ENCODE assay signal across 12 mouse cellular contexts in genomic region chr7:99708301-99708721, GRCm38 (mm10). TPM values are rescaled to one million over a fixed set of nuclear protein-coding genes. Genes with fewer than 3 reads are reported as not detected.
DNase-seq lines count a peak whose midpoint lies in the region; ATAC-seq and TF ChIP-seq lines count a peak whose summit lies in the region.
"Had no signal": no experiment of that assay in that cellular context is flagged by ENCODE, and none has a peak within 500 bp of the region (broad histone marks: within the 10 kb centered on the region; RNA-seq: fewer than 3 reads in every experiment).

No protein-coding gene starts in this region.

- no peaks in the 10 kb centered on the region for H3K27me3 ChIP-seq in midbrain, postnatal 0 days (ENCODE audit: insufficient read depth, low read length)
- H3K27me3 ChIP-seq in midbrain, embryonic 14.5 days (ENCODE audit: control insufficient read depth, insufficient read depth, low read length): no peaks in the 10 kb centered on the region
- H3K27me3 ChIP-seq in liver, embryonic 12.5 days (replicated peaks): peaks cover 23% of the 10 kb centered on the region

- H3K4me3 ChIP-seq in midbrain, postnatal 0 days (ENCODE audit: low read depth, low read length): no peak overlapping the region
- H3K4me3 ChIP-seq in midbrain, embryonic 14.5 days (replicated peaks; ENCODE audit: low read depth, low read length): no peak overlapping the region
- H3K4me3 ChIP-seq in liver, embryonic 12.5 days: no peak overlapping the region

- intact Hi-C loops in gastrocnemius, postnatal 36 days (cut with DNase I): loop anchor here (1.0 to 2.0 kb wide), 2 partner anchors 48 to 86 kb away; no protein-coding TSS in a partner anchor

- no peaks in the 10 kb centered on the region for H3K9me3 ChIP-seq in midbrain, postnatal 0 days (ENCODE audit: low read length)
- no peaks in the 10 kb centered on the region for H3K9me3 ChIP-seq in midbrain, embryonic 14.5 days (ENCODE audit: control insufficient read depth, low read length)
- H3K9me3 ChIP-seq in liver, embryonic 12.5 days (replicated peaks): no peaks in the 10 kb centered on the region
- H3K9me3 ChIP-seq: G1E had no signal

- peak; percentile 47 for DNase-seq in midbrain, postnatal 0 days (ENCODE audit: low spot score)
- DNase-seq in midbrain, embryonic 14.5 days: no peak
- peak; percentile 50 to 60 for DNase-seq in cerebellum, postnatal 10 days
- DNase-seq in layer of hippocampus, adult 8-10 months (ENCODE audit: low spot score in 2 of 2): peak; percentile 85 to 87
- peak; percentile 69 for DNase-seq in right cerebral cortex, postnatal 25 days
- no peak for DNase-seq in gastrocnemius, postnatal 36 days
- DNase-seq in kidney, postnatal 25 days: no peak
- DNase-seq: heart, postnatal 4 days had no signal

- ATAC-seq in midbrain, postnatal 0 days (ENCODE audit: low FRiP score): no peak
- no peak for ATAC-seq in midbrain, embryonic 14.5 days (ENCODE audit: low FRiP score, low TSS enrichment)
- no peak for ATAC-seq in liver, embryonic 12.5 days

- no peak overlapping the region for H3K9ac ChIP-seq in midbrain, postnatal 0 days (replicated peaks; ENCODE audit: low read length, poor library complexity, severe bottlenecking)
- H3K9ac ChIP-seq in midbrain, embryonic 14.5 days (replicated peaks; ENCODE audit: low read length): no peak overlapping the region
- no peak overlapping the region for H3K9ac ChIP-seq in liver, embryonic 12.5 days

- 66% methylated on average over 8 of the region's 8 CpGs for WGBS in midbrain, postnatal 0 days
- 65% methylated on average over 8 of the region's 8 CpGs for WGBS in midbrain, embryonic 14.5 days
- WGBS in liver, embryonic 12.5 days (ENCODE audit: insufficient replicate concordance): 55% methylated on average over 8 of the region's 8 CpGs

- H3K4me2 ChIP-seq in midbrain, postnatal 0 days (ENCODE audit: low read depth, low read length, poor library complexity, severe bottlenecking): no peak overlapping the region
- H3K4me2 ChIP-seq in midbrain, embryonic 14.5 days (ENCODE audit: low read length): no peak overlapping the region
- H3K4me2 ChIP-seq in liver, embryonic 12.5 days: no peak overlapping the region

- no peaks in the 10 kb centered on the region for H3K4me1 ChIP-seq in midbrain, postnatal 0 days (ENCODE audit: insufficient read depth, low read length)
- 0 out of 2 replicates have a peak, but pooled peaks cover 5% of the 10 kb centered on the region for H3K4me1 ChIP-seq in midbrain, embryonic 14.5 days (ENCODE audit: control insufficient read depth, insufficient read depth, low read length)
- H3K4me1 ChIP-seq in liver, embryonic 12.5 days: peaks cover 3% of the 10 kb centered on the region; the same call in 1 of the 2 replicates

- no peak overlapping the region for H3K27ac ChIP-seq in midbrain, postnatal 0 days (ENCODE audit: low read depth, low read length)
- H3K27ac ChIP-seq in midbrain, embryonic 14.5 days (replicated peaks; ENCODE audit: low read depth, low read length): no peak overlapping the region
- no peak overlapping the region for H3K27ac ChIP-seq in liver, embryonic 12.5 days

- TF ChIP-seq CTCF in midbrain, postnatal 0 days (IDR thresholded peaks at IDR 0.05): no peak

- H3K36me3 ChIP-seq in midbrain, postnatal 0 days (ENCODE audit: insufficient read depth, low read length): no peaks in the 10 kb centered on the region
- no peaks in the 10 kb centered on the region for H3K36me3 ChIP-seq in midbrain, embryonic 14.5 days (ENCODE audit: control insufficient read depth, insufficient read depth, low read length)
- H3K36me3 ChIP-seq in liver, embryonic 12.5 days: no peaks in the 10 kb centered on the region
- H3K36me3 ChIP-seq: G1E had no signal

RNA-seq across cellular contexts. Expression of gene Slco2b1, which starts 2.8 kb away (rescaled TPM):
- 10.2 and 13.9 TPM in 2 replicates for total RNA-seq in midbrain, postnatal 0 days (2014; rRNA removed)
- 6.5 TPM in 2 replicates for polyA plus RNA-seq in midbrain, postnatal 0 days (2015; fragmentation: Nextera tagmentation; extraction: Ambion mirVana)
- 2.5 and 4.7 TPM in 2 replicates for polyA plus RNA-seq in midbrain, embryonic 14.5 days (2014; fragmentation: Nextera tagmentation; extraction: Ambion mirVana)
- 10 to 100 TPM; 11.6 to 32.5 (median 21.0) TPM for total RNA-seq in layer of hippocampus, adult 8-10 months (2022)
- total RNA-seq in gastrocnemius, postnatal 36 days (2021): 1 to 10 TPM; 4.2 to 6.7 TPM
- polyA plus RNA-seq in liver, embryonic 12.5 days (2016; fragmentation: Nextera tagmentation; extraction: Ambion mirVana): 0.29 and 0.45 TPM in 2 replicates
- total RNA-seq: neutrophil, adult 5-6 weeks had no signal

RNA-seq across cellular contexts. Expression of gene Olfr520, which starts 21.8 kb away (rescaled TPM):
- not detected in 2 replicates for total RNA-seq in midbrain, postnatal 0 days (2014; rRNA removed)
- polyA plus RNA-seq in midbrain, postnatal 0 days (2015; fragmentation: Nextera tagmentation; extraction: Ambion mirVana): not detected in 2 replicates
- polyA plus RNA-seq in midbrain, embryonic 14.5 days (2014; fragmentation: Nextera tagmentation; extraction: Ambion mirVana): not detected in 2 replicates
- total RNA-seq in layer of hippocampus, adult 8-10 months (2022): under 1 TPM in 1 of 4 experiments, not detected in 3; 0.34 TPM
- not detected for total RNA-seq in gastrocnemius, postnatal 36 days (2021)
- polyA plus RNA-seq in liver, embryonic 12.5 days (2016; fragmentation: Nextera tagmentation; extraction: Ambion mirVana): not detected in 2 replicates
- total RNA-seq: heart, postnatal 4 days; neutrophil, adult 5-6 weeks had no signal
- polyA plus RNA-seq: G1E; liver, embryonic 16.5 days had no signal

RNA-seq across cellular contexts. Expression of gene Olfr521, which starts 55.0 kb away (rescaled TPM):
- total RNA-seq in midbrain, postnatal 0 days (2014; rRNA removed): not detected in 2 replicates
- polyA plus RNA-seq in midbrain, postnatal 0 days (2015; fragmentation: Nextera tagmentation; extraction: Ambion mirVana): not detected in 2 replicates
- polyA plus RNA-seq in midbrain, embryonic 14.5 days (2014; fragmentation: Nextera tagmentation; extraction: Ambion mirVana): not detected in 2 replicates
- total RNA-seq in layer of hippocampus, adult 8-10 months (2022): not detected
- not detected for total RNA-seq in gastrocnemius, postnatal 36 days (2021)
- not detected in 2 replicates for polyA plus RNA-seq in liver, embryonic 12.5 days (2016; fragmentation: Nextera tagmentation; extraction: Ambion mirVana)
- total RNA-seq: heart, postnatal 4 days; neutrophil, adult 5-6 weeks had no signal
- polyA plus RNA-seq: G1E; liver, embryonic 16.5 days had no signal

Comparison
In these comparisons a context has a peak if more than half of its experiments do, and no peak if none do; other contexts are left out.
1. DNase-seq: peak in midbrain, postnatal 0 days (single experiment), cerebellum, postnatal 10 days (2 of 2), layer of hippocampus, adult 8-10 months (2 of 2) and right cerebral cortex, postnatal 25 days (single experiment); none in midbrain, embryonic 14.5 days (single experiment), gastrocnemius, postnatal 36 days (0 of 2) and kidney, postnatal 25 days (0 of 2).